Mouse (Mus musculus): Measurements from ENCODE around the gene Bcar3. TPM values are rescaled to one million over a fixed set of nuclear protein-coding genes. Genes with fewer than 3 reads are reported as not detected.

Gene Bcar3
- polyA plus RNA-seq, 1 experiment = 17.2 TPM

- WGBS = 91% methylated on average over 5 of the region's 5 CpGs
- no peaks in the 10 kb centered on the region for H3K27me3 ChIP-seq (ENCODE audit: control insufficient read depth, insufficient read depth, low read length)
- no peak for TF ChIP-seq POLR2A (IDR thresholded peaks at IDR 0.05; ENCODE audit: borderline replicate concordance, insufficient read depth, low read length)
- H3K4me1 ChIP-seq (ENCODE audit: control insufficient read depth, insufficient read depth, low read length) = no peaks in the 10 kb centered on the region
- no peak for DNase-seq
- no peak overlapping the region for H3K27ac ChIP-seq (ENCODE audit: insufficient read depth, low read length)
- no peak overlapping the region for H3K4me3 ChIP-seq (replicated peaks; ENCODE audit: insufficient read depth, low read depth, low read length)
Measured at GRCm38 (mm10) chr3:122344350-122344749, 50.4 kb downstream of the Bcar3 start.

GRCm38 (mm10) chr3:122345977-122346472 lies 52.1 kb downstream of the Bcar3 start:
- Histone ChIP-seq H3K4me3 (replicated peaks; ENCODE audit: insufficient read depth, low read depth, low read length) (no peak overlapping the region), H3K27me3 (ENCODE audit: control insufficient read depth, insufficient read depth, low read length) (no peaks in the 10 kb centered on the region), H3K27ac (ENCODE audit: insufficient read depth, low read length) (no peak overlapping the region), H3K4me1 (ENCODE audit: control insufficient read depth, insufficient read depth, low read length) (no peaks in the 10 kb centered on the region)
- DNase-seq = no peak
- TF ChIP-seq CTCF (IDR thresholded peaks at IDR 0.05; ENCODE audit: borderline replicate concordance, insufficient read depth, low read depth, low read length) (no peak), POLR2A (IDR thresholded peaks at IDR 0.05; ENCODE audit: borderline replicate concordance, insufficient read depth, low read length) (no peak)
- 92% methylated on average over 1 of the region's 1 CpGs for whole genome bisulfite sequencing

- Histone ChIP-seq H3K27me3 (ENCODE audit: control insufficient read depth, insufficient read depth, low read length) (no peaks in the 10 kb centered on the region), H3K27ac (ENCODE audit: insufficient read depth, low read length) (no peak overlapping the region), H3K4me3 (replicated peaks; ENCODE audit: insufficient read depth, low read depth, low read length) (no peak overlapping the region), H3K4me1 (ENCODE audit: control insufficient read depth, insufficient read depth, low read length) (no peaks in the 10 kb centered on the region)
- 92% methylated on average over 2 of the region's 2 CpGs for WGBS
- no peak for DNase-seq
- TF ChIP-seq POLR2A (IDR thresholded peaks at IDR 0.05; ENCODE audit: borderline replicate concordance, insufficient read depth, low read length) = no peak
- no peak for TF ChIP-seq CTCF (IDR thresholded peaks at IDR 0.05; ENCODE audit: borderline replicate concordance, insufficient read depth, low read depth, low read length)
Measured at GRCm38 (mm10) chr3:122346600-122346999, 52.7 kb downstream of the Bcar3 start.

- WGBS = 82% methylated on average over 5 of the region's 5 CpGs
- H3K27ac ChIP-seq (ENCODE audit: insufficient read depth, low read length) = no peak overlapping the region
- no peak overlapping the region for H3K4me3 ChIP-seq (replicated peaks; ENCODE audit: insufficient read depth, low read depth, low read length)
- DNase-seq = no peak
- TF ChIP-seq CTCF (IDR thresholded peaks at IDR 0.05; ENCODE audit: borderline replicate concordance, insufficient read depth, low read depth, low read length) (no peak), POLR2A (IDR thresholded peaks at IDR 0.05; ENCODE audit: borderline replicate concordance, insufficient read depth, low read length) (no peak)
- H3K27me3 ChIP-seq (ENCODE audit: control insufficient read depth, insufficient read depth, low read length) = no peaks in the 10 kb centered on the region
- no peaks in the 10 kb centered on the region for H3K4me1 ChIP-seq (ENCODE audit: control insufficient read depth, insufficient read depth, low read length)
Measured at GRCm38 (mm10) chr3:122348677-122349076, 54.7 kb downstream of the Bcar3 start.

GRCm38 (mm10) chr3:122352801-122353200 lies 58.9 kb downstream of the Bcar3 start:
- no peaks in the 10 kb centered on the region for H3K4me1 ChIP-seq (ENCODE audit: control insufficient read depth, insufficient read depth, low read length)
- H3K27ac ChIP-seq (ENCODE audit: insufficient read depth, low read length) = no peak overlapping the region
- H3K4me3 ChIP-seq (replicated peaks; ENCODE audit: insufficient read depth, low read depth, low read length) = no peak overlapping the region
- 92% methylated on average over 3 of the region's 3 CpGs for WGBS
- TF ChIP-seq POLR2A (IDR thresholded peaks at IDR 0.05; ENCODE audit: borderline replicate concordance, insufficient read depth, low read length) = no peak
- TF ChIP-seq CTCF (IDR thresholded peaks at IDR 0.05; ENCODE audit: borderline replicate concordance, insufficient read depth, low read depth, low read length) = no peak
- no peaks in the 10 kb centered on the region for H3K27me3 ChIP-seq (ENCODE audit: control insufficient read depth, insufficient read depth, low read length)
- no peak for DNase-seq

- 85% methylated on average over 7 of the region's 7 CpGs for WGBS
- Histone ChIP-seq H3K27me3 (ENCODE audit: control insufficient read depth, insufficient read depth, low read length) (no peaks in the 10 kb centered on the region), H3K4me1 (ENCODE audit: control insufficient read depth, insufficient read depth, low read length) (no peaks in the 10 kb centered on the region), H3K27ac (ENCODE audit: insufficient read depth, low read length) (no peak overlapping the region), H3K4me3 (replicated peaks; ENCODE audit: insufficient read depth, low read depth, low read length) (no peak overlapping the region)
- no peak for DNase-seq
- TF ChIP-seq POLR2A (IDR thresholded peaks at IDR 0.05; ENCODE audit: borderline replicate concordance, insufficient read depth, low read length) (no peak), CTCF (IDR thresholded peaks at IDR 0.05; ENCODE audit: borderline replicate concordance, insufficient read depth, low read depth, low read length) (no peak)
Measured at GRCm38 (mm10) chr3:122359426-122359825, 65.5 kb downstream of the Bcar3 start.

- TF ChIP-seq CTCF (IDR thresholded peaks at IDR 0.05; ENCODE audit: borderline replicate concordance, insufficient read depth, low read depth, low read length) (no peak), POLR2A (IDR thresholded peaks at IDR 0.05; ENCODE audit: borderline replicate concordance, insufficient read depth, low read length) (no peak)
- no peak overlapping the region for H3K4me3 ChIP-seq (replicated peaks; ENCODE audit: insufficient read depth, low read depth, low read length)
- WGBS = 95% methylated on average over 9 of the region's 9 CpGs
Measured at GRCm38 (mm10) chr3:122359954-122360353, 66.0 kb downstream of the Bcar3 start.

GRCm38 (mm10) chr3:122360721-122361138 lies 66.8 kb downstream of the Bcar3 start:
- Histone ChIP-seq H3K27ac (ENCODE audit: insufficient read depth, low read length) (no peak overlapping the region), H3K4me1 (ENCODE audit: control insufficient read depth, insufficient read depth, low read length) (no peaks in the 10 kb centered on the region), H3K4me3 (replicated peaks; ENCODE audit: insufficient read depth, low read depth, low read length) (no peak overlapping the region), H3K27me3 (ENCODE audit: control insufficient read depth, insufficient read depth, low read length) (no peaks in the 10 kb centered on the region)
- no peak for TF ChIP-seq POLR2A (IDR thresholded peaks at IDR 0.05; ENCODE audit: borderline replicate concordance, insufficient read depth, low read length)
- no peak for TF ChIP-seq CTCF (IDR thresholded peaks at IDR 0.05; ENCODE audit: borderline replicate concordance, insufficient read depth, low read depth, low read length)
- no peak for DNase-seq
- WGBS = 45% methylated on average over 5 of the region's 5 CpGs

More at GRCm38 (mm10) chr3:122359954-122360353, 66.0 kb downstream of the Bcar3 start:
- Histone ChIP-seq H3K27me3 (ENCODE audit: control insufficient read depth, insufficient read depth, low read length) (no peaks in the 10 kb centered on the region), H3K27ac (ENCODE audit: insufficient read depth, low read length) (no peak overlapping the region), H3K4me1 (ENCODE audit: control insufficient read depth, insufficient read depth, low read length) (no peaks in the 10 kb centered on the region)
- no peak for DNase-seq

Data from cerebellum, adult 2 months (tissue).